Mouse (Mus musculus): ENCODE results near the gene Hoxa6. TPM values are rescaled to one million over a fixed set of nuclear protein-coding genes. Genes with fewer than 3 reads are reported as not detected.

Hoxa6 gene
- total and polyA plus RNA-seq, 3 experiments, result 0.58 to 2.2 (median 2.1) TPM

GRCm38 (mm10) chr6:52239625-52240388 lies 31.3 kb upstream of the Hoxa6 start:
- Histone ChIP-seq H3K36me3 (replicated peaks in 1 of 2; ENCODE audit: control insufficient read depth in 1 of 2, insufficient read depth in 1 of 2, low read length in 1 of 2) (peaks cover 0 to 19% of the 10 kb centered on the region in 2 experiments), H3K79me2 (replicated peaks; ENCODE audit: control insufficient read depth, extremely low read depth, insufficient read depth, poor library complexity, severe bottlenecking) (no peaks in the 10 kb centered on the region), H3K9ac (ENCODE audit: insufficient read depth, low read depth) (peak overlapping the region; percentile 77), H3K4me3 (replicated peaks in 1 of 3; ENCODE audit: low read depth in 2 of 3, low read length in 2 of 3, poor library complexity in 1 of 3) (peak overlapping the region; percentile 60 to 72 (median 68)), H3K4me2 (ENCODE audit: insufficient read depth, low read depth, poor library complexity, severe bottlenecking) (peak overlapping the region; percentile 91), H3K4me1 (ENCODE audit: control insufficient read depth in 1 of 2, insufficient read depth in 2 of 2) (peaks cover 0 to 12% of the 10 kb centered on the region in 2 experiments; a peak in 2 of 4 replicates), H3K27me3 (replicated peaks) (no peaks in the 10 kb centered on the region), H3K9me3 (replicated peaks; ENCODE audit: low read length) (peaks cover 12% of the 10 kb centered on the region), H3K27ac (ENCODE audit: insufficient read depth, low read depth) (no peak overlapping the region)
- TF ChIP-seq SMC3 (IDR thresholded peaks at IDR 0.05; ENCODE audit: low read depth, low read length) (no peak), MAZ (IDR thresholded peaks at IDR 0.05; ENCODE audit: low read depth, low read length) (no peak), GABPA (IDR thresholded peaks at IDR 0.05; ENCODE audit: insufficient replicate concordance, low read depth, low read length) (no peak), MEF2A (IDR thresholded peaks at IDR 0.05; ENCODE audit: borderline replicate concordance, low read depth, low read length) (no peak), CHD1 (IDR thresholded peaks at IDR 0.05; ENCODE audit: low read depth, low read length) (no peak; the same call in 1 of the 2 replicates), MAX (IDR thresholded peaks at IDR 0.05; ENCODE audit: low read length) (0 out of 2 replicates have a peak, but pooled peaks have one; percentile 10), ZKSCAN1 (IDR thresholded peaks at IDR 0.05; ENCODE audit: borderline replicate concordance, low read depth, low read length) (no peak), CHD2 (IDR thresholded peaks at IDR 0.05; ENCODE audit: low read length) (0 out of 2 replicates have a peak, but pooled peaks have one; percentile 11), USF2 (conservative IDR thresholded peaks at IDR 0.05; ENCODE audit: low read depth, low read length) (no peak), KAT2A (IDR thresholded peaks at IDR 0.05; ENCODE audit: insufficient replicate concordance, low read length) (no peak), JUN (IDR thresholded peaks at IDR 0.05; ENCODE audit: insufficient read depth, low read depth, low read length) (peak; percentile 1; the same call in 1 of the 2 replicates), SIN3A (IDR thresholded peaks at IDR 0.05; ENCODE audit: low read length) (peak; percentile 56; the same call in 1 of the 2 replicates), POLR2AphosphoS2 (IDR thresholded peaks at IDR 0.05; ENCODE audit: low read depth, low read length) (no peak), ZNF384 (IDR thresholded peaks at IDR 0.05; ENCODE audit: low read depth, low read length) (no peak), MYC (IDR thresholded peaks at IDR 0.05; ENCODE audit: low read depth, low read length) (no peak), PAX5 (IDR thresholded peaks at IDR 0.05; ENCODE audit: low read length) (no peak), TCF12 (IDR thresholded peaks at IDR 0.05; ENCODE audit: low read depth, low read length) (no peak)
- in situ Hi-C loops (cut with MboI; ENCODE audit: low pct_ligation_motif_present, low pct_unique_long_range_greater_than_20kb, low sequenced_read_pairs), result no loop called here
- dilution Hi-C loops (cut with MboI; ENCODE audit: extremely low pct_ligation_motif_present, extremely low pct_unique_long_range_greater_than_20kb, low sequenced_read_pairs), result no loop called here
- no peak for DNase-seq (ENCODE audit: extremely low read depth)

- in situ Hi-C loops (cut with MboI; ENCODE audit: low pct_ligation_motif_present, low pct_unique_long_range_greater_than_20kb, low sequenced_read_pairs), result no loop called here
These were observed 30.5 kb upstream of the Hoxa6 start for GRCm38 (mm10) chr6:52238976-52239375.

More at GRCm38 (mm10) chr6:52238976-52239375, 30.5 kb upstream of the Hoxa6 start:
- peaks cover 0 to 12% of the 10 kb centered on the region in 2 experiments; a peak in 2 of 4 replicates for H3K4me1 ChIP-seq (ENCODE audit: control insufficient read depth in 1 of 2, insufficient read depth in 2 of 2)
- H3K79me2 ChIP-seq (replicated peaks; ENCODE audit: control insufficient read depth, extremely low read depth, insufficient read depth, poor library complexity, severe bottlenecking), result no peaks in the 10 kb centered on the region
- H3K4me2 ChIP-seq (ENCODE audit: insufficient read depth, low read depth, poor library complexity, severe bottlenecking), result no peak overlapping the region; the same call in 1 of the 2 replicates
- peaks cover under 1 to 28% of the 10 kb centered on the region in 2 experiments for H3K36me3 ChIP-seq (replicated peaks in 1 of 2; ENCODE audit: control insufficient read depth in 1 of 2, insufficient read depth in 1 of 2, low read length in 1 of 2)
- H3K9me3 ChIP-seq (replicated peaks; ENCODE audit: low read length), result peaks cover 20% of the 10 kb centered on the region
- no peak overlapping the region; the same call in 1 of the 2 replicates for H3K9ac ChIP-seq (ENCODE audit: insufficient read depth, low read depth)
- no peaks in the 10 kb centered on the region for H3K27me3 ChIP-seq (replicated peaks)
- peak overlapping the region in 1 of 3 experiments; percentile 60 for H3K4me3 ChIP-seq (replicated peaks in 1 of 3; ENCODE audit: low read depth in 2 of 3, low read length in 2 of 3, poor library complexity in 1 of 3)
- no peak overlapping the region for H3K27ac ChIP-seq (ENCODE audit: insufficient read depth, low read depth)
- DNase-seq (ENCODE audit: extremely low read depth), result no peak
- TF ChIP-seq GABPA (IDR thresholded peaks at IDR 0.05; ENCODE audit: insufficient replicate concordance, low read depth, low read length), result no peak
- TF ChIP-seq CHD2 (IDR thresholded peaks at IDR 0.05; ENCODE audit: low read length), result no peak
- no peak for TF ChIP-seq ZC3H11A (IDR thresholded peaks at IDR 0.05; ENCODE audit: low read depth, low read length)
- TF ChIP-seq PAX5 (IDR thresholded peaks at IDR 0.05; ENCODE audit: low read length), result no peak
- no peak for TF ChIP-seq RAD21 (IDR thresholded peaks at IDR 0.05; ENCODE audit: low read depth, low read length)
- TF ChIP-seq BHLHE40 (IDR thresholded peaks at IDR 0.05; ENCODE audit: low read depth, low read length), result no peak
- TF ChIP-seq ZNF384 (IDR thresholded peaks at IDR 0.05; ENCODE audit: low read depth, low read length), result no peak
- dilution Hi-C loops (cut with MboI; ENCODE audit: extremely low pct_ligation_motif_present, extremely low pct_unique_long_range_greater_than_20kb, low sequenced_read_pairs), result no loop called here

Measured in CH12.LX (cell line).